Mouse (Mus musculus) heart, postnatal 0 days (tissue): ENCODE measurements around the gene Rapgef2.

ENCODE experiments used
- CTCF ChIP-seq: IDR thresholded peaks from 2 replicates; pipeline ENCODE4 v1.5.1; 2016; ENCODE audit warnings: antibody characterized with exemption, control low read depth, low read depth
- EP300 ChIP-seq: IDR thresholded peaks from 2 replicates; pipeline ENCODE4 v1.6.1; 2016; ENCODE audit warnings: antibody characterized with exemption, low read depth

DNA sequence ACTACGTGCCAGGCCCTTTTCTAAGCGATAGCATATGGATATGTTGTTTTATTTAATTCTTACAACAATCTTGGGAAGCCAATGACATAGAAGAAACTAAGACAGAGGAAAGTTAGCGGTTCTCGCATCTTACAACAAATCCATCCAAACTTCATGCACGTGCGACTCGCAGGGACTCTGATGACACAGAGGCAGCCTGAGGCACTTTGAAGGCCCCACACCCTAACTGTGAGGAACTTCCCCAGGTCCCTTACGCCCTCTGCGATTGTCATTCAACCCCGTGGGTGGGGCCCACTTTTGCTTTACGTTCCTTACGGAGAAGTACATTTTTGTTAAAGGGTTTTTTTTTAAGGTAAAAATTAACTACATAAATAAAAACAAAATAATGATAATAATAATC is 166.3 kb downstream of the Rapgef2 start:
- TF ChIP-seq EP300 (no peak), CTCF (no peak)
